Mouse (Mus musculus) CH12.LX (cell line): ENCODE measurements at regions not wholly inside any gene's neighbourhood (a gene's known extent, or its start where the extent isn't known, plus 50 kb on each side); places are given as distances from the start of the nearest gene placed in this dataset.
A peak's percentile ranks its signal among the peaks of the same experiment; 100 is the strongest.

ENCODE experiments used
- BHLHE40 ChIP-seq: IDR thresholded peaks from 2 replicates; pipeline ENCODE4 v1.6.1; 2011; ENCODE audit warnings: mild to moderate bottlenecking, low read depth, low read length, improper control_type of control experiment
- CHD2 ChIP-seq: IDR thresholded peaks from 2 replicates; pipeline ENCODE4 v1.6.1; 2011; ENCODE audit warnings: low read length, improper control_type of control experiment
- CTCF ChIP-seq, 2 experiments: IDR thresholded peaks in 1 of 2; conservative IDR thresholded peaks in 1 of 2; 2 replicates each; pipeline ENCODE4 v1.5.1; 2011 to 2012; ENCODE audit warnings: low read depth in 2 of 2, low read length in 2 of 2, improper control_type of control experiment in 1 of 2, inconsistent platforms in 1 of 2, mild to moderate bottlenecking in 1 of 2, moderate library complexity in 1 of 2
- EP300 ChIP-seq: IDR thresholded peaks from 2 replicates; pipeline ENCODE4 v1.6.1; 2011; ENCODE audit warnings: low read length, improper control_type of control experiment
- ETS1 ChIP-seq: conservative IDR thresholded peaks from 2 replicates; pipeline ENCODE4 v1.6.1; 2012; ENCODE audit warnings: low read depth, mild to moderate bottlenecking, inconsistent platforms, low read length, improper control_type of control experiment, moderate library complexity
- JUN ChIP-seq: IDR thresholded peaks from 2 replicates; pipeline ENCODE4 v1.6.1; 2011; ENCODE audit warnings: low read depth, mild to moderate bottlenecking, low read length, improper control_type of control experiment, moderate library complexity; ENCODE audit not compliant: insufficient read depth
- KAT2A ChIP-seq: IDR thresholded peaks from 2 replicates; pipeline ENCODE4 v1.6.1; 2012; ENCODE audit warnings: low read length, improper control_type of control experiment, inconsistent platforms; ENCODE audit not compliant: insufficient replicate concordance
- POLR2A ChIP-seq: IDR thresholded peaks from 2 replicates; pipeline ENCODE4 v1.6.1; 2011; ENCODE audit warnings: low read depth, mild to moderate bottlenecking, improper control_type of control experiment, low read length
- RCOR1 ChIP-seq: conservative IDR thresholded peaks from 2 replicates; pipeline ENCODE4 v1.6.1; 2012; ENCODE audit warnings: low read depth, mild to moderate bottlenecking, inconsistent platforms, low read length, improper control_type of control experiment
- UBTF ChIP-seq: IDR thresholded peaks from 2 replicates; pipeline ENCODE4 v1.6.1; 2012; ENCODE audit warnings: low read depth, mild to moderate bottlenecking, inconsistent platforms, low read length, improper control_type of control experiment, moderate library complexity
- ZC3H11A ChIP-seq: IDR thresholded peaks from 2 replicates; pipeline ENCODE4 v1.6.1; 2012; ENCODE audit warnings: low read depth, mild to moderate bottlenecking, inconsistent platforms, low read length, improper control_type of control experiment

DNA sequence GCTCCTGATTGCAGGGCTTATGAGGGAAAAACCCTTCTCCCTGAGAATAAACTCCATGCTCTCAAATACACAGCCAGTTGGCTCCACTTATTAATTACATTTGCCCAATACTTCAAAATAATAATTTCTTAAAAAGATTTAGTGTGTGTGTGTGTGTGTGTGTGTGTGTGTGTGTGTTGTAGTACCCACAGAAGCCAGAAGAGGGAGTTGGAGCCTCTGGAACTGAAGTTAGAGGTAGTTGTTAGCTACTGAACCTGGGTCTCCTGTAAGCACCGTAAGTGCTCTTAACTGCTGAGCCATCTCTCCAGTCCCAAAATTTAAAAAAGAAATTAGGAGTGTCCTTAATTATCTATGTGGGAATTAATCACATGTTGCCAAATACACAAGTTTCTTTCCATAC, 154.8 kb upstream of the Ctnnb1 start:
- TF ChIP-seq KAT2A: no peak
- no peak for TF ChIP-seq RCOR1
- TF ChIP-seq EP300: no peak
- TF ChIP-seq CTCF (conservative IDR thresholded peaks at IDR 0.05 in 1 of 2, IDR thresholded peaks at IDR 0.05 in 1 of 2; ENCODE audit: low read depth in 2 of 2, low read length in 2 of 2): peak in 1 of 2 experiments; percentile 16; a peak in 2 of 4 replicates
- TF ChIP-seq ETS1: no peak
- TF ChIP-seq ZC3H11A: no peak
- TF ChIP-seq POLR2A: no peak
- no peak for TF ChIP-seq CHD2
- TF ChIP-seq UBTF: no peak
- TF ChIP-seq JUN: no peak
- no peak for TF ChIP-seq BHLHE40
